Mouse (Mus musculus): ENCODE results near the gene Taok3. TPM values are rescaled to one million over a fixed set of nuclear protein-coding genes. Genes with fewer than 3 reads are reported as not detected.

Gene Taok3
- polyA plus RNA-seq, 2 experiments = 17.1 to 43.3 TPM

GRCm38 (mm10) chr5:117137594-117137993, 17.7 kb downstream of the Taok3 start:
- WGBS (ENCODE audit: insufficient replicate concordance) = 8% methylated on average over 8 of the region's 8 CpGs
- Histone ChIP-seq H3K4me1 (replicated peaks; ENCODE audit: control insufficient read depth in 2 of 2, insufficient read depth in 2 of 2, low read length in 1 of 2) (peaks cover 62 to 69% of the 10 kb centered on the region in 2 experiments), H3K27ac (peak overlapping the region; percentile 99), H3K9ac (replicated peaks) (peak overlapping the region; percentile 81), H3K27me3 (ENCODE audit: control insufficient read depth, insufficient read depth, low read length) (no peaks in the 10 kb centered on the region), H3K36me3 (replicated peaks; ENCODE audit: control insufficient read depth, insufficient read depth, low read depth) (no peaks in the 10 kb centered on the region; the same call in 1 of the 2 replicates), H3K4me3 (ENCODE audit: insufficient read depth in 1 of 2, low read depth in 2 of 2, low read length in 2 of 2) (peak overlapping the region; percentile 60 to 81), H3K4me2 (ENCODE audit: low read depth) (peak overlapping the region; percentile 98), H3K9me3 (ENCODE audit: control insufficient read depth, low read length) (no peaks in the 10 kb centered on the region)
- ATAC-seq (ENCODE audit: insufficient read depth) (peak; percentile 44; the same call in 1 of the 2 replicates), DNase-seq (ENCODE audit: low read depth in 3 of 3, low spot score in 3 of 3) (peak in 2 of 3 experiments; percentile 55 to 60)
- TF ChIP-seq CTCF (IDR thresholded peaks at IDR 0.05; ENCODE audit: low read depth) = peak; percentile 32
- TF ChIP-seq EP300 (IDR thresholded peaks at IDR 0.05; ENCODE audit: low read depth) = peak; percentile 59

DNA sequence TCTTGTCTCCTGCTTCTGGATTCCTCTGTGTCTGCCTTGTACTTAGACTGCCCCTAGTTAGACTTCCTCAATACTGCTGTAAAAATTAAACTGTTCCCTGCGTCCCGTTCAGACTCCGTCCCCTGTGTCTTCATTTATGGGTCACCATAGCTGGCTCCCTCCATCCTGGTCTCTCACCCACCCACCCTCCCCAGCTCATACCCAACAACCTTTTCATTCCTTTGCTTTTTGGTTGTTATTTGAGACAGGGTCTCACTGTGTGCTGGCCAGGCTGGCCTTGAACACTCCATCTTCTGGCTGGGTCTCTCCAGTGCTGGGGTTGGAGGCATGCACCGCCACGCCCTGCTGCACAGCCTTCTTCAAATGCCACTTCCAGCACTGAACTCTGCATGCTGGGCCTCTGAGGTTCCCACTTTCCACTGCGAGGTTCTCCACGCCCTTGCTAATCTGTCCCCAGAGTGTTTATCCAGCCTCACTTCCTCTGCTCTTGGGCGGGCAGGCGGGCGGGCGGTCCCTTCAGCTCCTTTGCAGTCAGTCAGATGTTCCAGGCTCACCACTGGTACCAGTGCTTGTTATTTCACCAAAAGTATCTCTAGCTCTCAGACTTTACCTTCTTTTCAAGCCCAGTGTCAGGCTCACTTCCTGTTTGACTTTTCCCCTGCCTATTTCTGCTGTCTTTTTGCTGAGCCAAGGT, 18.5 kb downstream of the Taok3 start:
- Histone ChIP-seq H3K4me3 (ENCODE audit: insufficient read depth in 1 of 2, low read depth in 2 of 2, low read length in 2 of 2) (peak overlapping the region; percentile 60 to 81), H3K27ac (peak overlapping the region; percentile 99), H3K36me3 (replicated peaks; ENCODE audit: control insufficient read depth, insufficient read depth, low read depth) (no peaks in the 10 kb centered on the region; the same call in 1 of the 2 replicates), H3K4me1 (replicated peaks; ENCODE audit: control insufficient read depth in 2 of 2, insufficient read depth in 2 of 2, low read length in 1 of 2) (peaks cover 57 to 73% of the 10 kb centered on the region in 2 experiments), H3K9ac (replicated peaks) (peak overlapping the region; percentile 81), H3K9me3 (ENCODE audit: control insufficient read depth, low read length) (no peaks in the 10 kb centered on the region), H3K4me2 (ENCODE audit: low read depth) (peak overlapping the region; percentile 98), H3K27me3 (ENCODE audit: control insufficient read depth, insufficient read depth, low read length) (no peaks in the 10 kb centered on the region)
- 0 out of 2 replicates have a peak, but pooled peaks have one; percentile 4 for TF ChIP-seq CTCF (IDR thresholded peaks at IDR 0.05; ENCODE audit: low read depth)
- peak; percentile 38; the same call in 1 of the 2 replicates for TF ChIP-seq EP300 (IDR thresholded peaks at IDR 0.05; ENCODE audit: low read depth)
- 15% methylated on average over 11 of the region's 11 CpGs for WGBS (ENCODE audit: insufficient replicate concordance)
- ATAC-seq (ENCODE audit: insufficient read depth) (peak; percentile 82), DNase-seq (ENCODE audit: low read depth in 3 of 3, low spot score in 3 of 3) (peak; percentile 77 to 79 (median 79))

GRCm38 (mm10) chr5:117139822-117140221, 19.9 kb downstream of the Taok3 start:
- Histone ChIP-seq H3K4me2 (ENCODE audit: low read depth) (no peak overlapping the region), H3K9me3 (ENCODE audit: control insufficient read depth, low read length) (no peaks in the 10 kb centered on the region), H3K27me3 (ENCODE audit: control insufficient read depth, insufficient read depth, low read length) (no peaks in the 10 kb centered on the region), H3K36me3 (replicated peaks; ENCODE audit: control insufficient read depth, insufficient read depth, low read depth) (peaks cover 4% of the 10 kb centered on the region), H3K4me1 (replicated peaks; ENCODE audit: control insufficient read depth in 2 of 2, insufficient read depth in 2 of 2, low read length in 1 of 2) (peaks cover 49 to 74% of the 10 kb centered on the region in 2 experiments), H3K4me3 (ENCODE audit: insufficient read depth in 1 of 2, low read depth in 2 of 2, low read length in 2 of 2) (no peak overlapping the region), H3K27ac (no peak overlapping the region), H3K9ac (replicated peaks) (no peak overlapping the region)
- DNase-seq (ENCODE audit: low read depth in 3 of 3, low spot score in 3 of 3) (no peak), ATAC-seq (ENCODE audit: insufficient read depth) (no peak)
- TF ChIP-seq EP300 (IDR thresholded peaks at IDR 0.05; ENCODE audit: low read depth) = no peak
- TF ChIP-seq CTCF (IDR thresholded peaks at IDR 0.05; ENCODE audit: low read depth) = no peak
- 55% methylated on average over 8 of the region's 8 CpGs for WGBS (ENCODE audit: insufficient replicate concordance)

DNA sequence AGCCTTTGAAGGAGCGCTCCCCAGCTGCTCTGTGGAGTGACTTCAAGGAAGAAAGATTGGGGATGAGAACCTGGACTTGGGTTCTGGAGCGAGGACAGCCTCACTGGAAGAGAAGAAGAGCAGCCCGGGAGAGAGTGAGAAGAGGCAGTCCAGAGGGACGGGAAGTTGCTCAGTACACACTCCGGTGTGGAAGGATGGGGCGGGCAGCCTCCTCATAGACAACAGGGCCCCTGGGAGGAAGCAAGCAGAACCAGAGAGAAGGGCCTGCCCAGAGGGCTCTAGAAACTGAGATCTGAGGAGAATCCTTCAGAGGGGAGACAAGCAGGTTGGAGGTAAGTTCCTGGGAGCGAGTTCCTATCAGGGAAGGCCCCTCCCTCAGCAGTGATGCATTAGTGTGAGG, 20.4 kb downstream of the Taok3 start:
- Histone ChIP-seq H3K36me3 (replicated peaks; ENCODE audit: control insufficient read depth, insufficient read depth, low read depth) (peaks cover 6% of the 10 kb centered on the region), H3K9ac (replicated peaks) (no peak overlapping the region), H3K4me3 (ENCODE audit: insufficient read depth in 1 of 2, low read depth in 2 of 2, low read length in 2 of 2) (no peak overlapping the region), H3K4me2 (ENCODE audit: low read depth) (peak overlapping the region; percentile 3; the same call in 1 of the 2 replicates), H3K9me3 (ENCODE audit: control insufficient read depth, low read length) (no peaks in the 10 kb centered on the region), H3K27me3 (ENCODE audit: control insufficient read depth, insufficient read depth, low read length) (no peaks in the 10 kb centered on the region), H3K27ac (no peak overlapping the region; the same call in 1 of the 2 replicates), H3K4me1 (replicated peaks; ENCODE audit: control insufficient read depth in 2 of 2, insufficient read depth in 2 of 2, low read length in 1 of 2) (peaks cover 47 to 71% of the 10 kb centered on the region in 2 experiments)
- WGBS (ENCODE audit: insufficient replicate concordance) = 53% methylated on average over 7 of the region's 7 CpGs
- no peak for ATAC-seq (ENCODE audit: insufficient read depth)
- no peak for DNase-seq (ENCODE audit: low read depth in 3 of 3, low spot score in 3 of 3)
- TF ChIP-seq CTCF (IDR thresholded peaks at IDR 0.05; ENCODE audit: low read depth) = no peak
- no peak for TF ChIP-seq EP300 (IDR thresholded peaks at IDR 0.05; ENCODE audit: low read depth)

DNA sequence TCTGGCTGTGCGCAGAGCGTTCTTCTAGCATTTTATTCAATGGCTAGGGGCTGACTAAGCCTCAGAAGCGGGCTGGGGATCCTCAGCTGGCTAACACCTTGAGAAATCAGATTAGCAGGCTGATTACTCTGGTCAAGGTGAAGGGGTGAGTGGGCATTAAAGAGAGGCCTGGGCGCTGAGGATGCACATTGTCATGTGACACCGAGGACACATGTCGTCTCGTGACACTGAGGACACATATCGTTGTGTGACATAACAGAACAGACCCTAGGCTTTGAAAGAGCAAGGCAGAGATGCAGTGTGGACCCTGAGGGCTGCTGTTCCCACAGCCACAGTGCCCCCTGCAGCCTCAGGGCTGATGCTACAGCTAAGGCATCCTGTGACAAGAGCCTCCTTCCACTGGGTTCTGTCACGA, 23.8 kb downstream of the Taok3 start:
- H3K27me3 ChIP-seq (ENCODE audit: control insufficient read depth, insufficient read depth, low read length) = no peaks in the 10 kb centered on the region
- H3K27ac ChIP-seq = no peak overlapping the region
- H3K4me3 ChIP-seq (ENCODE audit: insufficient read depth in 1 of 2, low read depth in 2 of 2, low read length in 2 of 2) = no peak overlapping the region
- H3K9ac ChIP-seq (replicated peaks) = no peak overlapping the region
- H3K9me3 ChIP-seq (ENCODE audit: control insufficient read depth, low read length) = peaks cover 5% of the 10 kb centered on the region
- H3K36me3 ChIP-seq (replicated peaks; ENCODE audit: control insufficient read depth, insufficient read depth, low read depth) = peaks cover 10% of the 10 kb centered on the region
- TF ChIP-seq CTCF (IDR thresholded peaks at IDR 0.05; ENCODE audit: low read depth) = peak; percentile 94
- no peak for TF ChIP-seq EP300 (IDR thresholded peaks at IDR 0.05; ENCODE audit: low read depth)
- H3K4me1 ChIP-seq (replicated peaks; ENCODE audit: control insufficient read depth in 2 of 2, insufficient read depth in 2 of 2, low read length in 1 of 2) = peaks cover 21 to 45% of the 10 kb centered on the region in 2 experiments
- DNase-seq (ENCODE audit: low read depth in 3 of 3, low spot score in 3 of 3) (no peak), ATAC-seq (ENCODE audit: insufficient read depth) (0 out of 2 replicates have a peak, but pooled peaks have one; percentile 14)
- WGBS (ENCODE audit: insufficient replicate concordance) = 44% methylated on average over 9 of the region's 9 CpGs
- H3K4me2 ChIP-seq (ENCODE audit: low read depth) = no peak overlapping the region
